Mouse (Mus musculus): ENCODE measurements around the gene Dnajb5.

GRCm38 (mm10) chr4:42948527-42948926 is 1.1 kb upstream of the Dnajb5 start:
- no peak for TF ChIP-seq CTCF (conservative IDR thresholded peaks at IDR 0.05; ENCODE audit: insufficient read depth, insufficient read length, low read depth, low read length)
- no peak for TF ChIP-seq POLR2A (IDR thresholded peaks at IDR 0.05; ENCODE audit: low read depth, low read length)
